17 mouse cellular contexts compared by ENCODE assay signal in the genomic region with DNA sequence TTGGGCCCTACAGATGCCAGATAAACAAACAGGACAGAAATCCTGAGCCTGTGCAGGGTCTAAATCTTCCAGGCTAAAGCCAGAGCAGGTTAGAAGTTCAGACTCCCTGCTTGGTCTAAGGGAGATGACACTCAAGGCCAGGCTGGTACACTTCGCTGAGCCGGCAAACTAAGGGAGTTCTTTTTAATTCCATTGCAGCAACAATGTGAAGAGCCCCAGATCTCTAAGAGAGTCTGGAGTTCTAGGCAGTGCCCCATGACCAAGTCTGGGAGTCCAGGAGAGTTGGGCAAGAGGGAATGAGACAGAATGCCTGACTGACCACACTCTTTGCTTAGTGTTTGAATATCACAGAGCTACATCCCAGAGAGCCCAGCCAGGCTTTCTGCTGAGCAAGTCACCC. TPM values are rescaled to one million over a fixed set of nuclear protein-coding genes. Genes with fewer than 3 reads are reported as not detected.
"Had no signal": no experiment of that assay in that cellular context is flagged by ENCODE, and none has a peak within 500 bp of the region (broad histone marks: within the 10 kb centered on the region; RNA-seq: fewer than 3 reads in every experiment).

No protein-coding gene starts in this region.

- H3K9me3 ChIP-seq: neural tube, embryonic 12.5 days; neural tube, embryonic 13.5 days; neural tube, embryonic 15.5 days; stomach, embryonic 15.5 days had no signal

- H3K36me3 ChIP-seq: neural tube, embryonic 12.5 days; neural tube, embryonic 13.5 days; neural tube, embryonic 15.5 days; stomach, embryonic 15.5 days had no signal

- H3K4me2 ChIP-seq: neural tube, embryonic 12.5 days; neural tube, embryonic 13.5 days; neural tube, embryonic 15.5 days; stomach, embryonic 15.5 days had no signal

- H3K27me3 ChIP-seq: neural tube, embryonic 12.5 days; neural tube, embryonic 13.5 days; neural tube, embryonic 15.5 days; stomach, embryonic 15.5 days had no signal

- H3K4me3 ChIP-seq: neural tube, embryonic 12.5 days; neural tube, embryonic 13.5 days; neural tube, embryonic 15.5 days; stomach, embryonic 15.5 days had no signal

- H3K27ac ChIP-seq: neural tube, embryonic 12.5 days; neural tube, embryonic 13.5 days; neural tube, embryonic 15.5 days; stomach, embryonic 15.5 days; stomach, postnatal 0 days had no signal

- DNase-seq: retina, postnatal 1 day; right cerebral cortex, adult 18-20 months; right cerebral cortex, postnatal 14 days; right cerebral cortex, postnatal 25 days; right cerebral cortex, postnatal 4 days; spleen, adult 18-20 months; thymus, adult 2 months; thymus, postnatal 14 days; thymus, postnatal 25 days; thymus, postnatal 36 days had no signal

- H3K9ac ChIP-seq: neural tube, embryonic 12.5 days; neural tube, embryonic 13.5 days; neural tube, embryonic 15.5 days; stomach, embryonic 15.5 days had no signal

- H3K4me1 ChIP-seq: neural tube, embryonic 12.5 days; neural tube, embryonic 15.5 days; stomach, embryonic 15.5 days had no signal

RNA-seq across cellular contexts. Expression of gene Adgra1, which starts 52.5 kb away (rescaled TPM):
- total RNA-seq: neutrophil, adult 5-6 weeks had no signal
- polyA plus RNA-seq: thymus, postnatal 0 days had no signal
